Mouse (Mus musculus) forebrain, embryonic 12.5 days (tissue): ENCODE measurements around the gene Zfp189. TPM values are rescaled to one million over a fixed set of nuclear protein-coding genes. Genes with fewer than 3 reads are reported as not detected.

Source experiments
- ATAC-seq: fragments of 200-750 bp; cut with Nextera tagmentation; 2 replicates; pipeline ENCODE4 v1.8.0; 2017; ENCODE audit warnings: moderate TSS enrichment; ENCODE audit not compliant: low FRiP score
- H3K27ac ChIP-seq: fragments of 300-500 bp; sonication (generic); 2 replicates; pipeline ENCODE4 v1.5.1; 2016; ENCODE audit warnings: mild to moderate bottlenecking
- H3K27me3 ChIP-seq: fragments of 300-500 bp; sonication (generic); 2 replicates; pipeline ENCODE4 v1.6.1; 2016; ENCODE audit warnings: mild to moderate bottlenecking
- H3K36me3 ChIP-seq: fragments of 300-500 bp; sonication (generic); replicated peaks from 2 replicates; pipeline ENCODE4 v1.6.1; 2016; ENCODE audit warnings: mild to moderate bottlenecking
- H3K4me1 ChIP-seq: fragments of 300-500 bp; sonication (generic); 2 replicates; pipeline ENCODE4 v1.6.1; 2016
- H3K4me2 ChIP-seq: fragments of 300-500 bp; sonication (generic); 2 replicates; pipeline ENCODE4 v1.6.1; 2016; ENCODE audit warnings: mild to moderate bottlenecking, moderate library complexity
- H3K4me3 ChIP-seq: fragments of 300-500 bp; sonication (generic); replicated peaks from 2 replicates; pipeline ENCODE4 v1.5.1; 2016; ENCODE audit warnings: mild to moderate bottlenecking
- H3K9ac ChIP-seq: fragments of 300-500 bp; sonication (generic); 2 replicates; pipeline ENCODE4 v1.6.1; 2016; ENCODE audit warnings: mild to moderate bottlenecking
- H3K9me3 ChIP-seq: fragments of 300-500 bp; sonication (generic); 2 replicates; pipeline ENCODE4 v1.6.1; 2016
- WGBS: fragments of 180-500 bp; shearing (Covaris S2); methylation state at CpG from one replicate; pipeline ENCODE4 v1.1.7; 2016; 5-methylcytosine and 5-hydroxymethylcytosine counted together
- polyA plus RNA-seq: library from polyadenylated mRNA; unstranded; fragments of >200 nt; fragmentation: Nextera tagmentation; extraction: Ambion mirVana; gene quantifications from 2 replicates; pipeline ENCODE4 v1.2.1, GENCODE M21; 2016

The Zfp189 gene
- polyA plus RNA-seq, 1 experiment from 2014 or later: 12.5 TPM

DNA sequence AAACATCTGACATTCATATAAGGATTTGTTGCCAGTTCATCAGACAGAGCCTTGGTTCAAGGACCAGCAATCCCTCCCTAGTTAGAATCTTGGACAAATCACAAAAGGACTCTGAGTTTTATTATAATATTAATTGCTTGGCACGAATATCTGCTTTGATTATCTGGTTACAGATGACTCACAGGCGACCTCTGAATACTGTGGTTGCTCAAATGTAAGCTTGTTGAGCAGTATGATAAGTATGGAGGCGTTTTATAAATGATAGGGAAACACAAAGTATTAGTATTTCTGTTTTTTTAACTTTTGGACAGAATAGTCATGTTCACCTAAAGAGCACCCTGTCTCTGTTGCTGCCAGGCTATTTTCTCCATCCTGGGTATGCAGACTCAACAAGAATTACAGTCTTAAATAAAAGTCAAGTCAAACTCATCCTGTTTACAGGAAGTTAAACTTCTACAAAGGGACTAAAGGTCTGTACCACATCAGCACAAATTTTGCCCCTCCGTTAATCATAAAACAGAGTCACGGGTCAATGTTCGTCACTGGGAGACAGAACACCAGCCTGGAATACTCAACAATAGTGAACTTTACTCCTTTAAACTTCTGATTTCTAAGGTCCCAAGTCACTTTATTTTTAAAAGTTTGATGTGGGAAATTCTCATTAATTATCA lies 26.0 kb downstream of the Zfp189 start:
- Histone ChIP-seq H3K27me3 (no peaks in the 10 kb centered on the region), H3K9ac (no peak overlapping the region), H3K27ac (no peak overlapping the region), H3K36me3 (no peaks in the 10 kb centered on the region), H3K4me3 (no peak overlapping the region), H3K4me1 (no peaks in the 10 kb centered on the region), H3K4me2 (no peak overlapping the region), H3K9me3 (no peaks in the 10 kb centered on the region)
- 77% methylated on average over 6 of the region's 6 CpGs for WGBS
- ATAC-seq: no peak

GRCm38 (mm10) chr4:49547544-49548219 lies 26.7 kb downstream of the Zfp189 start:
- H3K9me3 ChIP-seq: no peaks in the 10 kb centered on the region
- H3K27ac ChIP-seq: no peak overlapping the region
- H3K4me2 ChIP-seq: no peak overlapping the region
- H3K4me1 ChIP-seq: no peaks in the 10 kb centered on the region
- 93% methylated on average over 7 of the region's 7 CpGs for WGBS
- H3K36me3 ChIP-seq: no peaks in the 10 kb centered on the region
- no peaks in the 10 kb centered on the region for H3K27me3 ChIP-seq
- no peak overlapping the region for H3K4me3 ChIP-seq
- ATAC-seq: no peak
- no peak overlapping the region for H3K9ac ChIP-seq

DNA sequence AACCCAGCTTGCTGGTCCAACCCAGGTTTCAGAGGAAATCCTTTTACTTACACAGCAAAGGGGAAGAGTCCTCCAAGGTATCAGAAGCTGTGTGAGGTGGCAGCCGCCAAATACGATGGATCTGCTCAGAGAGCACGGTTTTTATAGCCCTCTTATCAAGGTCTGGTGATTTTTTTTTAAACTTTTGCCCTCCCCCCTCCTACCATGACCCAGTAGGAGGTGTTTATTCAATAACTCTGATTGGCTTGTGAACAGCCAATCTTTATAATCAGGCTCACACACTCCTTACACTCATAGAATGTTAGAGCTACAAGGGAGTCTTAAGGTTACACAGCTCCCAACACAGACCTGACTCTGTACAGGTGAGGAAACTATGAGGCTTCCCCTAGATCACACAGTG lies 28.4 kb downstream of the Zfp189 start, which contains the start of gene Aldob:
Gene Aldob (minus strand): TSS at position 164 of the 400 bp plus-strand sequence.
- no peak within 1 kb of the TSS for H3K4me3 ChIP-seq
- no peak for ATAC-seq
- no peak within 1 kb of the TSS for H3K27ac ChIP-seq
- no peaks in the 10 kb centered on the region for H3K27me3 ChIP-seq
- H3K4me2 ChIP-seq: no peak within 1 kb of the TSS
- H3K9me3 ChIP-seq: no peaks in the 10 kb centered on the region
- H3K9ac ChIP-seq: no peak within 1 kb of the TSS
- 74% methylated on average over 3 of the region's 3 CpGs for WGBS
- no peaks in the 10 kb centered on the region for H3K36me3 ChIP-seq
- no peaks in the 10 kb centered on the region for H3K4me1 ChIP-seq

DNA sequence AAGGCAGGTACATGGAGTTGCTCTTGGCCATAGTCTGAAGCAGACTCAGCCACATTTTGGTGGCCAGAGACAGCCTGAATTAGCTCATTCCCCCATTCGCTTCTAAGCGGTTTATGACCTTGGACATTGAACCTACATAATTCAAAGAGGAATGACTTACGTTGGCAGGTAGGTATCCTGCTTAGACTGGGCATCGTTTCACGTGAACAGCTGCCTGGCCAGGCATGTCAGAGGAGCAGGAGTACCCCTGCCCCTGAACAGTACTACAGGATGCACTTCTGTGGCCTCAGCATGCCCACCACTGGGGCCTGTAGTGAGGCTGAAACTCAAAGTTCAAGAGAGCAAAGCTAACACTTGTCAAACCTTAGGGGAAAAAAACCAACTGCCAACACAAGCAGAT lies 32.4 kb downstream of the Zfp189 start:
- no peaks in the 10 kb centered on the region for H3K4me1 ChIP-seq
- no peak overlapping the region for H3K4me3 ChIP-seq
- no peak overlapping the region for H3K9ac ChIP-seq
- no peak overlapping the region for H3K4me2 ChIP-seq
- no peak for ATAC-seq
- H3K27ac ChIP-seq: no peak overlapping the region
- H3K36me3 ChIP-seq: no peaks in the 10 kb centered on the region
- WGBS: 91% methylated on average over 5 of the region's 5 CpGs
- H3K27me3 ChIP-seq: no peaks in the 10 kb centered on the region
- H3K9me3 ChIP-seq: no peaks in the 10 kb centered on the region

DNA sequence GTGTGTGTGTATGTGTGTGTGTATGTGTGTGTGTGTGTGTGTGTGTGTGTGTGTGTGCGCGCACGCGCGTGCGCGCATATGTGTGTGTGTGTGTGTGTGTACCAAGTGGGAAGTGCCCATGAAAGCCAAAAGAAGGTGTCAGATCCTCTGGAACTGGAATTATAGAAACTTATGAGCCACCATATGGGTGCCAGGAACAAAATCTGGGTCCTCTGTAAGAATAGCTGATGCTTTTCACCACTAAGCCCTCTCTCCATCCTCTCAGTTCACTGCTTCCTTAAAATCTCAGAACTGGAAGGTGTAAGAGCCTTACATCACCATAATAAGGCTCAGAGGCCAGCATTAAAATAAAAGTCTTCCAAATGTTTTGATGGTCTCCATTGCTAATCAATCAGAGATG lies 36.4 kb downstream of the Zfp189 start:
- no peak overlapping the region for H3K4me3 ChIP-seq
- H3K9ac ChIP-seq: no peak overlapping the region
- H3K9me3 ChIP-seq: no peaks in the 10 kb centered on the region
- no peaks in the 10 kb centered on the region for H3K27me3 ChIP-seq
- 98% methylated on average over 7 of the region's 7 CpGs for WGBS
- ATAC-seq: no peak
- no peaks in the 10 kb centered on the region for H3K4me1 ChIP-seq
- no peaks in the 10 kb centered on the region for H3K36me3 ChIP-seq
- no peak overlapping the region for H3K4me2 ChIP-seq
- no peak overlapping the region for H3K27ac ChIP-seq

GRCm38 (mm10) chr4:49558181-49558580 lies 37.2 kb downstream of the Zfp189 start:
- WGBS: 86% methylated on average over 2 of the region's 2 CpGs
- no peak for ATAC-seq

GRCm38 (mm10) chr4:49559915-49560772 lies 39.2 kb downstream of the Zfp189 start:
- Histone ChIP-seq H3K36me3 (no peaks in the 10 kb centered on the region), H3K27ac (no peak overlapping the region), H3K4me3 (no peak overlapping the region), H3K27me3 (no peaks in the 10 kb centered on the region), H3K4me1 (no peaks in the 10 kb centered on the region), H3K9ac (no peak overlapping the region), H3K9me3 (no peaks in the 10 kb centered on the region), H3K4me2 (no peak overlapping the region)
- ATAC-seq: peak; percentile 36; the same call in 1 of the 2 replicates
- WGBS: 79% methylated on average over 20 of the region's 20 CpGs

More at GRCm38 (mm10) chr4:49558181-49558580, 37.2 kb downstream of the Zfp189 start:
- Histone ChIP-seq H3K9me3 (no peaks in the 10 kb centered on the region), H3K4me2 (no peak overlapping the region), H3K9ac (no peak overlapping the region), H3K36me3 (no peaks in the 10 kb centered on the region), H3K4me3 (no peak overlapping the region), H3K4me1 (no peaks in the 10 kb centered on the region), H3K27ac (no peak overlapping the region), H3K27me3 (no peaks in the 10 kb centered on the region)

- WGBS: 29% methylated on average over 3 of the region's 3 CpGs
Measured at GRCm38 (mm10) chr4:49567613-49568012, 46.6 kb downstream of the Zfp189 start.

DNA sequence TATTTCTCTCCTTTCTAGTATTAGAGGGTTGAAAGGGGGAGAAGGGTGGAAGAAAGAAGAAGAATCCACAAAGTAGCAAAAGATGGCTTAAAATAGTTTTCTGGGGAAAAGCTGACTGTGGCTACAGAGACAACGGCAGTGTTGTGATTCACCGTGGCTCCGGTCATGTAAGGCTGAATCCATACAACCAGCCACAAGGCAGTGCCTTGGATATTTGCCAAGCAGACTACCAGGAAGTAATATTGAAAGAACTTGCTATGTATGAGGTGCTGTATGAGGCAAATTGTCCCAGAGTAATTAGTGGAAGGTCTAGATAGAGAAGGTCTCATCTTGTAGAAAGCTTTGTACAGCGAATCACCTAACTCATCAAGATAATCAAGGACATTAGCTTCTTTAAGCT lies 51.2 kb downstream of the Zfp189 start:
- WGBS: 89% methylated on average over 4 of the region's 4 CpGs
- H3K27ac ChIP-seq: no peak overlapping the region
- no peak overlapping the region for H3K4me2 ChIP-seq
- H3K27me3 ChIP-seq: 0 out of 2 replicates have a peak, but pooled peaks cover 3% of the 10 kb centered on the region
- no peaks in the 10 kb centered on the region for H3K36me3 ChIP-seq
- ATAC-seq: no peak
- H3K4me1 ChIP-seq: no peaks in the 10 kb centered on the region
- H3K9ac ChIP-seq: no peak overlapping the region
- H3K4me3 ChIP-seq: no peak overlapping the region
- no peaks in the 10 kb centered on the region for H3K9me3 ChIP-seq

More at GRCm38 (mm10) chr4:49567613-49568012, 46.6 kb downstream of the Zfp189 start:
- H3K4me3 ChIP-seq: no peak overlapping the region
- no peaks in the 10 kb centered on the region for H3K4me1 ChIP-seq
- H3K27me3 ChIP-seq: 0 out of 2 replicates have a peak, but pooled peaks cover 3% of the 10 kb centered on the region
- peak; percentile 81 for ATAC-seq
- no peak overlapping the region for H3K9ac ChIP-seq
- H3K9me3 ChIP-seq: no peaks in the 10 kb centered on the region
- no peaks in the 10 kb centered on the region for H3K36me3 ChIP-seq
- no peak overlapping the region for H3K27ac ChIP-seq
- H3K4me2 ChIP-seq: no peak overlapping the region

Other genes starting within 250 kb of the Zfp189 start
- not detected in 2 replicates for gene Acnat2, start 113.0 kb upstream of the Zfp189 start, polyA plus RNA-seq
- gene Acnat1, start 47.3 kb upstream of the Zfp189 start, polyA plus RNA-seq: 0.45 TPM in 1 of 2 replicates, not detected in the other
- gene Baat, start 14.6 kb upstream of the Zfp189 start, polyA plus RNA-seq: 0.22 TPM in 1 of 2 replicates, not detected in the other
- 89.0 and 90.7 TPM in 2 replicates for gene Mrpl50, start 83 bp upstream of the Zfp189 start, polyA plus RNA-seq
- 0.32 TPM in 1 of 2 replicates, not detected in the other for gene Aldob, start 28.4 kb downstream of the Zfp189 start, polyA plus RNA-seq
- 21.7 TPM in 2 replicates for gene Tmem246, start 76.7 kb downstream of the Zfp189 start, polyA plus RNA-seq
- gene Rnf20, start 110.8 kb downstream of the Zfp189 start, polyA plus RNA-seq: 68.2 and 71.8 TPM in 2 replicates
- gene Ppp3r2, start 160.8 kb downstream of the Zfp189 start, polyA plus RNA-seq: not detected in 2 replicates